Mouse (Mus musculus): ENCODE measurements around the gene Slc6a5.

- TF ChIP-seq CTCF (IDR thresholded peaks at IDR 0.05; ENCODE audit: low read depth, low read length) (no peak), POLR2A (IDR thresholded peaks at IDR 0.05; ENCODE audit: borderline replicate concordance, low read depth, low read length) (no peak)
These were observed 65.0 kb downstream of the Slc6a5 start, which contains the start of gene Nell1 for GRCm38 (mm10) chr7:49974841-49975440.

Measured in bone marrow macrophage, adult 2 months (primary cell).